24 mouse cellular contexts compared by ENCODE assay signal in the genomic region with DNA sequence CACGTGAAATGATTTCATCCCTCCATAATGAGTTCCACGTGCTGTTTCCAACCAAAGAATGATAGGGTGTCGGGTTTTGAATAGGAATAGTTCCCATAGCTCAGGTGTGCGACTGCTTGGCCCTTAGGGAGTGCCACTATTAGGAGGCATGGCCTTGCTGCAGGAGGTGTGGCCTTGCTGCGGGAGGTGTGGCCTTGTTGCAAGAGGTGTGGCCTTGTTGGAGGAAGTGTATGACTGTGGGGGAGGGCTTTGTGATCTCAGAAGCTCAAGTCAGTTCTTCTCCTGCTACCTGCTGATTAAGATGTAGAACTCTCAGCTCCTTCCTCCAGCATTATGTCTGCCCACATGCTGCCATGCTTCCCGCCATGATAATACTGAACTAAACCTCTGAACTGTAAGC. TPM values are rescaled to one million over a fixed set of nuclear protein-coding genes. Genes with fewer than 3 reads are reported as not detected.
A peak's percentile ranks its signal among the peaks of the same experiment; 100 is the strongest.
DNase-seq lines count a peak whose midpoint lies in the region; ATAC-seq and TF ChIP-seq lines count a peak whose summit lies in the region.
"Had no signal": no experiment of that assay in that cellular context is flagged by ENCODE, and none has a peak within 500 bp of the region (broad histone marks: within the 10 kb centered on the region; RNA-seq: fewer than 3 reads in every experiment).

No protein-coding gene starts in this region.

- no peaks in the 10 kb centered on the region for H3K27me3 ChIP-seq in embryonic facial prominence, embryonic 11.5 days (ENCODE audit: control insufficient read depth, insufficient read depth, low read length)
- H3K27me3 ChIP-seq in embryonic facial prominence, embryonic 10.5 days (replicated peaks; ENCODE audit: low read depth, poor library complexity, severe bottlenecking) = no peaks in the 10 kb centered on the region
- H3K27me3 ChIP-seq: embryonic facial prominence, embryonic 13.5 days; heart, embryonic 13.5 days; hindbrain, embryonic 15.5 days; Patski; stomach, embryonic 15.5 days had no signal

- H3K4me1 ChIP-seq in embryonic facial prominence, embryonic 11.5 days (ENCODE audit: control insufficient read depth, insufficient read depth, low read length) = no peaks in the 10 kb centered on the region
- H3K4me1 ChIP-seq in embryonic facial prominence, embryonic 10.5 days = peaks cover 5% of the 10 kb centered on the region; the same call in 1 of the 2 replicates
- peaks cover 0 to 3% of the 10 kb centered on the region in 2 experiments; a peak in 1 of 4 replicates for H3K4me1 ChIP-seq in ES-E14 (ENCODE audit: control insufficient read depth in 2 of 2, insufficient read depth in 2 of 2, low read length in 2 of 2, poor library complexity in 1 of 2)
- H3K4me1 ChIP-seq: embryonic facial prominence, embryonic 13.5 days; heart, embryonic 13.5 days; hindbrain, embryonic 15.5 days; stomach, embryonic 15.5 days had no signal

- no peaks in the 10 kb centered on the region for H3K9me3 ChIP-seq in embryonic facial prominence, embryonic 11.5 days (replicated peaks; ENCODE audit: control insufficient read depth, low read length)
- no peaks in the 10 kb centered on the region for H3K9me3 ChIP-seq in embryonic facial prominence, embryonic 10.5 days
- no peaks in the 10 kb centered on the region for H3K9me3 ChIP-seq in ES-E14 (ENCODE audit: control insufficient read depth, insufficient read depth, low read depth, low read length)
- H3K9me3 ChIP-seq: embryonic facial prominence, embryonic 13.5 days; heart, embryonic 13.5 days; hindbrain, embryonic 15.5 days; stomach, embryonic 15.5 days had no signal

- H3K36me3 ChIP-seq in embryonic facial prominence, embryonic 11.5 days (replicated peaks; ENCODE audit: control insufficient read depth, insufficient read depth, low read depth, low read length) = no peaks in the 10 kb centered on the region
- no peaks in the 10 kb centered on the region for H3K36me3 ChIP-seq in embryonic facial prominence, embryonic 10.5 days (replicated peaks)
- no peaks in the 10 kb centered on the region for H3K36me3 ChIP-seq in ES-E14 (ENCODE audit: control insufficient read depth, insufficient read depth, low read length, poor library complexity, severe bottlenecking)
- H3K36me3 ChIP-seq: embryonic facial prominence, embryonic 13.5 days; heart, embryonic 13.5 days; hindbrain, embryonic 15.5 days; stomach, embryonic 15.5 days had no signal

- no peak overlapping the region for H3K9ac ChIP-seq in embryonic facial prominence, embryonic 11.5 days (replicated peaks; ENCODE audit: low read length)
- no peak overlapping the region for H3K9ac ChIP-seq in ES-E14 (ENCODE audit: insufficient read depth, low read depth, low read length, poor library complexity, severe bottlenecking)
- H3K9ac ChIP-seq: embryonic facial prominence, embryonic 13.5 days; heart, embryonic 13.5 days; hindbrain, embryonic 15.5 days; lung, embryonic 14.5 days; stomach, embryonic 15.5 days had no signal

- H3K27ac ChIP-seq in embryonic facial prominence, embryonic 11.5 days (replicated peaks; ENCODE audit: low read depth, low read length) = no peak overlapping the region
- H3K27ac ChIP-seq in embryonic facial prominence, embryonic 10.5 days (replicated peaks) = no peak overlapping the region
- no peak overlapping the region for H3K27ac ChIP-seq in ES-E14 (ENCODE audit: insufficient read depth, low read depth, low read length, poor library complexity, severe bottlenecking)
- H3K27ac ChIP-seq: embryonic facial prominence, embryonic 13.5 days; heart, embryonic 13.5 days; hindbrain, embryonic 15.5 days; stomach, embryonic 15.5 days had no signal

- DNase-seq in embryonic facial prominence, embryonic 11.5 days (ENCODE audit: low spot score) = peak; percentile 27
- no peak for DNase-seq in embryonic facial prominence, embryonic 10.5 days (ENCODE audit: low spot score)
- DNase-seq in ES-E14 (ENCODE audit: low read depth, low spot score) = peak; percentile 21
- no peak for DNase-seq in gastrocnemius, postnatal 25 days
- DNase-seq in kidney, postnatal 4 days = no peak
- DNase-seq in yolk sac, embryonic 10.5 days (ENCODE audit: low spot score) = no peak
- DNase-seq: adrenal gland, adult 2 months; cerebellum, adult 11 months; cerebellum, postnatal 25 days; heart, postnatal 36 days; kidney, adult 8-10 months; lung, embryonic 14.5 days; lung, postnatal 4 days; midbrain, embryonic 14.5 days; right cerebral cortex, adult 18-20 months; spleen, adult 18-20 months had no signal

- WGBS in embryonic facial prominence, embryonic 11.5 days = 51% methylated on average over 6 of the region's 6 CpGs
- 56% methylated on average over 6 of the region's 6 CpGs for WGBS in embryonic facial prominence, embryonic 10.5 days

- no peak overlapping the region for H3K4me2 ChIP-seq in embryonic facial prominence, embryonic 11.5 days (ENCODE audit: low read depth, low read length)
- H3K4me2 ChIP-seq: embryonic facial prominence, embryonic 13.5 days; heart, embryonic 13.5 days; hindbrain, embryonic 15.5 days; lung, embryonic 14.5 days; stomach, embryonic 15.5 days had no signal

- no peak overlapping the region for H3K4me3 ChIP-seq in embryonic facial prominence, embryonic 11.5 days (ENCODE audit: low read depth, low read length)
- H3K4me3 ChIP-seq in embryonic facial prominence, embryonic 10.5 days = no peak overlapping the region
- H3K4me3 ChIP-seq in ES-E14 (ENCODE audit: insufficient read depth in 1 of 2, low read depth in 1 of 2, low read length in 2 of 2, poor library complexity in 1 of 2, severe bottlenecking in 1 of 2) = no peak overlapping the region
- H3K4me3 ChIP-seq: embryonic facial prominence, embryonic 13.5 days; heart, embryonic 13.5 days; hindbrain, embryonic 15.5 days; stomach, embryonic 15.5 days had no signal

- ATAC-seq in embryonic facial prominence, embryonic 11.5 days (replicated peaks; ENCODE audit: insufficient number of reproducible peaks, low FRiP score, low TSS enrichment, low read depth) = no peak
- ATAC-seq in granulocyte monocyte progenitor cell, adult 5-6 weeks (replicated peaks; ENCODE audit: poor library complexity, severe bottlenecking) = peak; percentile 80
- ATAC-seq in megakaryocyte progenitor cell, adult 5-6 weeks (replicated peaks; ENCODE audit: poor library complexity) = peak; percentile 96
- ATAC-seq: Patski had no signal

- in situ Hi-C loops in ES-E14 (cut with MboI; ENCODE audit: low sequenced_read_pairs in 2 of 2, unreplicated experiment in 2 of 2) = no loop called here

TF ChIP-seq in ES-E14, 5 proteins besides CTCF, POLR2A, EP300 and RAD21:
- TF ChIP-seq MAFK (IDR thresholded peaks at IDR 0.05; ENCODE audit: insufficient read depth, low read depth, low read length) (no peak), CHD2 (IDR thresholded peaks at IDR 0.05; ENCODE audit: low read depth, low read length) (no peak), ZC3H11A (IDR thresholded peaks at IDR 0.05; ENCODE audit: borderline replicate concordance, low read depth, low read length) (no peak), HCFC1 (IDR thresholded peaks at IDR 0.05; ENCODE audit: borderline replicate concordance, insufficient read depth, low read length) (no peak), ZNF384 (IDR thresholded peaks at IDR 0.05; ENCODE audit: low read depth, low read length) (no peak)

RNA-seq across cellular contexts. Expression of a gene that starts 17.3 kb away (rescaled TPM):
- polyA plus RNA-seq in embryonic facial prominence, embryonic 11.5 days (2014; fragmentation: Nextera tagmentation; extraction: Ambion mirVana) = 6.5 and 7.3 TPM in 2 replicates
- 4.9 TPM in 2 replicates for polyA plus RNA-seq in embryonic facial prominence, embryonic 10.5 days (2016; fragmentation: Nextera tagmentation; extraction: Ambion mirVana)
- total RNA-seq in ES-E14 (2012; rRNA removed) = 0.37 and 1.6 TPM in 2 replicates
- 0.28 TPM in 1 of 2 replicates, not detected in the other for total RNA-seq in granulocyte monocyte progenitor cell, adult 5-6 weeks (2014; fragmentation: Nextera tagmentation)
- total RNA-seq in granulocyte monocyte progenitor cell, adult 5-6 weeks (2017) = not detected in 2 replicates
- total RNA-seq in megakaryocyte progenitor cell, adult 5-6 weeks (2015) = 0.34 and 0.57 TPM in 2 replicates
- total RNA-seq in megakaryocyte progenitor cell, adult 5-6 weeks (2017) = 0.17 and 0.30 TPM in 2 replicates
- total RNA-seq in gastrocnemius, postnatal 25 days (2021) = 100 to 1,000 TPM; 225 to 248 TPM
- total RNA-seq: neutrophil, adult 5-6 weeks had no signal

RNA-seq across cellular contexts. Expression of a gene that starts 48.6 kb away (rescaled TPM):
- polyA plus RNA-seq in embryonic facial prominence, embryonic 11.5 days (2014; fragmentation: Nextera tagmentation; extraction: Ambion mirVana) = 35.8 and 38.3 TPM in 2 replicates
- 24.4 and 26.9 TPM in 2 replicates for polyA plus RNA-seq in embryonic facial prominence, embryonic 10.5 days (2016; fragmentation: Nextera tagmentation; extraction: Ambion mirVana)
- total RNA-seq in ES-E14 (2012; rRNA removed) = 16.5 and 20.0 TPM in 2 replicates
- total RNA-seq in granulocyte monocyte progenitor cell, adult 5-6 weeks (2014; fragmentation: Nextera tagmentation) = 45.6 and 66.7 TPM in 2 replicates
- total RNA-seq in granulocyte monocyte progenitor cell, adult 5-6 weeks (2017) = 43.3 and 61.9 TPM in 2 replicates
- 62.5 and 68.2 TPM in 2 replicates for total RNA-seq in megakaryocyte progenitor cell, adult 5-6 weeks (2015)
- total RNA-seq in megakaryocyte progenitor cell, adult 5-6 weeks (2017) = 42.4 and 44.9 TPM in 2 replicates
- total RNA-seq in gastrocnemius, postnatal 25 days (2021) = 10 to 100 TPM; 12.4 to 14.1 TPM

Comparison
In these comparisons a context has a peak if more than half of its experiments do, and no peak if none do; other contexts are left out.
1. DNase-seq: peak in embryonic facial prominence, embryonic 11.5 days (single experiment) and ES-E14 (single experiment); none in embryonic facial prominence, embryonic 10.5 days (single experiment), gastrocnemius, postnatal 25 days (single experiment), kidney, postnatal 4 days (0 of 2) and yolk sac, embryonic 10.5 days (single experiment).
2. RNA of a gene that starts 17.3 kb away (total RNA-seq): 225 to 248 TPM in gastrocnemius, postnatal 25 days; 0.37 to 1.6 TPM in ES-E14, 0.17 to 0.57 TPM in megakaryocyte progenitor cell, adult 5-6 weeks and 0.28 TPM in granulocyte monocyte progenitor cell, adult 5-6 weeks; every median in the first group is over 10 times any median in the second.